26 mouse cellular contexts compared by ENCODE assay signal in genomic region chr16:65529589-65529988, GRCm38 (mm10). TPM values are rescaled to one million over a fixed set of nuclear protein-coding genes. Genes with fewer than 3 reads are reported as not detected.
A peak's percentile ranks its signal among the peaks of the same experiment; 100 is the strongest.
DNase-seq lines count a peak whose midpoint lies in the region; ATAC-seq and TF ChIP-seq lines count a peak whose summit lies in the region.
"Had no signal": no experiment of that assay in that cellular context is flagged by ENCODE, and none has a peak within 500 bp of the region (broad histone marks: within the 10 kb centered on the region; RNA-seq: fewer than 3 reads in every experiment).

No protein-coding gene starts in this region.

- DNase-seq in cerebellum, postnatal 10 days: peak; percentile 12 to 39
- DNase-seq in cerebellum, adult 18-20 months: no peak
- DNase-seq in kidney, postnatal 4 days: no peak
- peak; percentile 66 for DNase-seq in brain, embryonic 14.5 days (ENCODE audit: low read depth)
- peak; percentile 84 for DNase-seq in embryonic facial prominence, embryonic 14.5 days (ENCODE audit: low spot score)
- no peak for DNase-seq in adrenal gland, postnatal 25 days
- DNase-seq in thymus, adult 2 months: no peak
- DNase-seq: cerebellum, postnatal 14 days; gastrocnemius, postnatal 36 days; kidney, adult 18-20 months; lung, adult 18-20 months; lung, postnatal 36 days; right cerebral cortex, adult 18-20 months had no signal

- H3K4me3 ChIP-seq in kidney, embryonic 16.5 days (ENCODE audit: low read length): no peak overlapping the region
- no peak overlapping the region for H3K4me3 ChIP-seq in embryonic facial prominence, embryonic 14.5 days (ENCODE audit: low read depth, low read length)
- no peak overlapping the region for H3K4me3 ChIP-seq in thymus, adult 2 months (ENCODE audit: control insufficient read depth, insufficient read depth, low read length)
- H3K4me3 ChIP-seq: embryonic facial prominence, embryonic 15.5 days; hindbrain, embryonic 15.5 days; midbrain, embryonic 12.5 days; myocyte had no signal

- TF ChIP-seq POLR2A in brain, embryonic 14.5 days (IDR thresholded peaks at IDR 0.05; ENCODE audit: borderline replicate concordance, extremely low read depth, insufficient read depth, insufficient read length, poor library complexity, severe bottlenecking): no peak
- no peak for TF ChIP-seq POLR2A in thymus, adult 2 months (IDR thresholded peaks at IDR 0.05; ENCODE audit: control insufficient read depth, extremely low read depth, insufficient read depth, low read length, poor library complexity)

- H3K9ac ChIP-seq in kidney, embryonic 16.5 days (replicated peaks; ENCODE audit: low read length): no peak overlapping the region
- H3K9ac ChIP-seq in embryonic facial prominence, embryonic 14.5 days (ENCODE audit: low read depth, low read length): no peak overlapping the region
- H3K9ac ChIP-seq: embryonic facial prominence, embryonic 15.5 days; hindbrain, embryonic 15.5 days; midbrain, embryonic 12.5 days had no signal

- peak; percentile 49; the same call in 1 of the 2 replicates for ATAC-seq in kidney, embryonic 16.5 days (ENCODE audit: low FRiP score, low TSS enrichment)
- ATAC-seq in embryonic facial prominence, embryonic 14.5 days (ENCODE audit: low read depth): peak; percentile 91
- ATAC-seq: CD4-positive, CD25-positive, alpha-beta regulatory T cell, adult 4 months had no signal

- H3K27ac ChIP-seq in kidney, embryonic 16.5 days (ENCODE audit: low read length): no peak overlapping the region
- H3K27ac ChIP-seq in embryonic facial prominence, embryonic 14.5 days (replicated peaks; ENCODE audit: low read depth, low read length): no peak overlapping the region
- no peak overlapping the region for H3K27ac ChIP-seq in thymus, adult 2 months (ENCODE audit: control insufficient read depth, insufficient read depth, low read length)
- H3K27ac ChIP-seq: embryonic facial prominence, embryonic 15.5 days; hindbrain, embryonic 15.5 days; midbrain, embryonic 12.5 days had no signal

- 10% methylated on average over 5 of the region's 5 CpGs for WGBS in kidney, embryonic 16.5 days
- WGBS in embryonic facial prominence, embryonic 14.5 days: 5% methylated on average over 5 of the region's 5 CpGs
- 85% methylated on average over 5 of the region's 5 CpGs for WGBS in thymus, adult 2 months

- H3K4me1 ChIP-seq in kidney, embryonic 16.5 days (ENCODE audit: insufficient read depth, low read length): no peaks in the 10 kb centered on the region
- peaks cover 4% of the 10 kb centered on the region; the same call in 1 of the 2 replicates for H3K4me1 ChIP-seq in embryonic facial prominence, embryonic 14.5 days (ENCODE audit: control insufficient read depth, insufficient read depth, low read length)
- H3K4me1 ChIP-seq in thymus, adult 2 months (replicated peaks; ENCODE audit: control insufficient read depth, insufficient read depth, low read length): no peaks in the 10 kb centered on the region
- H3K4me1 ChIP-seq: embryonic facial prominence, embryonic 15.5 days; hindbrain, embryonic 15.5 days had no signal

- no peaks in the 10 kb centered on the region for H3K27me3 ChIP-seq in kidney, embryonic 16.5 days (ENCODE audit: insufficient read depth, low read length)
- no peaks in the 10 kb centered on the region for H3K27me3 ChIP-seq in embryonic facial prominence, embryonic 14.5 days (replicated peaks; ENCODE audit: control insufficient read depth, insufficient read depth, low read length)
- H3K27me3 ChIP-seq in thymus, adult 2 months (ENCODE audit: control insufficient read depth, insufficient read depth, low read length): no peaks in the 10 kb centered on the region
- H3K27me3 ChIP-seq: embryonic facial prominence, embryonic 15.5 days; hindbrain, embryonic 15.5 days; midbrain, embryonic 12.5 days had no signal

- H3K4me2 ChIP-seq in kidney, embryonic 16.5 days (replicated peaks; ENCODE audit: low read depth, low read length): no peak overlapping the region
- H3K4me2 ChIP-seq in embryonic facial prominence, embryonic 14.5 days (ENCODE audit: low read depth, low read length): no peak overlapping the region
- H3K4me2 ChIP-seq: embryonic facial prominence, embryonic 15.5 days; hindbrain, embryonic 15.5 days; midbrain, embryonic 12.5 days had no signal

- H3K9me3 ChIP-seq in kidney, embryonic 16.5 days (ENCODE audit: low read length): no peaks in the 10 kb centered on the region
- H3K9me3 ChIP-seq in embryonic facial prominence, embryonic 14.5 days (ENCODE audit: control insufficient read depth, low read length): no peaks in the 10 kb centered on the region
- H3K9me3 ChIP-seq: embryonic facial prominence, embryonic 15.5 days; hindbrain, embryonic 15.5 days; midbrain, embryonic 12.5 days had no signal

- no peak for TF ChIP-seq CTCF in brain, embryonic 14.5 days (IDR thresholded peaks at IDR 0.05; ENCODE audit: borderline replicate concordance, extremely low read depth, insufficient read depth, insufficient read length)
- no peak for TF ChIP-seq CTCF in thymus, adult 2 months (IDR thresholded peaks at IDR 0.05; ENCODE audit: borderline replicate concordance, control insufficient read depth, extremely low read depth, insufficient read depth, low read length, poor library complexity)

- no peaks in the 10 kb centered on the region for H3K36me3 ChIP-seq in kidney, embryonic 16.5 days (ENCODE audit: insufficient read depth, low read length)
- no peaks in the 10 kb centered on the region for H3K36me3 ChIP-seq in embryonic facial prominence, embryonic 14.5 days (ENCODE audit: control insufficient read depth, insufficient read depth, low read length)
- H3K36me3 ChIP-seq in thymus, adult 2 months (ENCODE audit: control insufficient read depth, insufficient read depth, low read length): no peaks in the 10 kb centered on the region
- H3K36me3 ChIP-seq: embryonic facial prominence, embryonic 15.5 days; hindbrain, embryonic 15.5 days; midbrain, embryonic 12.5 days had no signal

RNA-seq across cellular contexts. Expression of gene Pou1f1, which starts 9.3 kb away (rescaled TPM):
- not detected in 2 replicates for polyA plus RNA-seq in kidney, embryonic 16.5 days (2015; fragmentation: Nextera tagmentation; extraction: Ambion mirVana)
- polyA plus RNA-seq in brain, embryonic 14.5 days (2012; rRNA removed): 0.10 TPM in 1 of 2 replicates, not detected in the other
- polyA plus RNA-seq in embryonic facial prominence, embryonic 14.5 days (2014; fragmentation: Nextera tagmentation; extraction: Ambion mirVana): 0.92 and 1.3 TPM in 2 replicates
- total RNA-seq in adrenal gland, postnatal 25 days (2021): not detected in 2 replicates
- 0.24 TPM in 1 of 2 replicates, not detected in the other for polyA plus RNA-seq in thymus, adult 2 months (2012; rRNA removed)
- total RNA-seq: adrenal gland, postnatal 4 days; gastrocnemius, postnatal 36 days; layer of hippocampus, postnatal 14 days; left cerebral cortex, postnatal 25 days; liver, adult 2 months had no signal
- polyA plus RNA-seq: CD4-positive, CD25-positive, alpha-beta regulatory T cell, adult 4 months; embryonic facial prominence, embryonic 15.5 days; heart, postnatal 0 days; large intestine, adult 2 months; liver, adult 2 months; midbrain, embryonic 12.5 days; myocyte; small intestine, adult 2 months had no signal

RNA-seq across cellular contexts. Expression of gene Chmp2b, which starts 32.9 kb away (rescaled TPM):
- 96.6 and 97.2 TPM in 2 replicates for polyA plus RNA-seq in kidney, embryonic 16.5 days (2015; fragmentation: Nextera tagmentation; extraction: Ambion mirVana)
- 25.4 and 43.6 TPM in 2 replicates for polyA plus RNA-seq in brain, embryonic 14.5 days (2012; rRNA removed)
- 95.3 and 97.2 TPM in 2 replicates for polyA plus RNA-seq in embryonic facial prominence, embryonic 14.5 days (2014; fragmentation: Nextera tagmentation; extraction: Ambion mirVana)
- total RNA-seq in adrenal gland, postnatal 25 days (2021): 52.6 and 59.6 TPM in 2 replicates
- 11.2 and 11.8 TPM in 2 replicates for polyA plus RNA-seq in thymus, adult 2 months (2012; rRNA removed)

Comparison
In these comparisons a context has a peak if more than half of its experiments do, and no peak if none do; other contexts are left out.
1. DNase-seq: peak in cerebellum, postnatal 10 days (2 of 2), brain, embryonic 14.5 days (single experiment) and embryonic facial prominence, embryonic 14.5 days (single experiment); none in cerebellum, adult 18-20 months (0 of 2), kidney, postnatal 4 days (0 of 2), adrenal gland, postnatal 25 days (single experiment) and thymus, adult 2 months (single experiment).